Mouse (Mus musculus): ENCODE data around the gene Klhl29.

DNA sequence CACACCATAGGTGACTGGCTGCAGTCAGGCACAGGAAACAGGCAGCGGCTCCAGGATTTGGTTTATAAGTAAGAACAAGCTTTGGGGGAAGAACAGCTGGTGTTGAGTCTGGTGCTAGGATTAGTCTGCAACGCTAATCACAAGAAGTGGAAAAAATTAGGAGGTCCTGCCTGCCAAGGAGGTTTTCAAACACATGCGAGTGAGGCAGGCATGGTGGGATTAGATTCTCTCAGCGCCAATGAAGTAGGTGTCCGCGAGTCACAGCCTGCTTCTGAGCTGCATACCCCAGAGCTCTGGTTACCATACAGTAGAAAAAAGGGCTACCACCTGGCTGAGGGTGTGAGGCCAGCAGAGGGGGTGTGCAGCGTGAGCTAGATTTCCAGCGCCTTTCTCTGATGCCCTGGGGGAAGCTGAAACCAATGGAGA lies 101.0 kb downstream of the Klhl29 start:
- TF ChIP-seq CTCF (IDR thresholded peaks at IDR 0.05; ENCODE audit: low read depth, low read length) (no peak), POLR2A (IDR thresholded peaks at IDR 0.05; ENCODE audit: borderline replicate concordance, low read depth, low read length) (no peak)
